Mouse (Mus musculus) heart, embryonic 15.5 days (tissue): ENCODE measurements around the gene Kif1b. TPM values are rescaled to one million over a fixed set of nuclear protein-coding genes. Genes with fewer than 3 reads are reported as not detected.

Experiments
- ATAC-seq: fragments of 200-750 bp; cut with Nextera tagmentation; replicated peaks from 2 replicates; pipeline ENCODE4 v1.8.0; 2017; ENCODE audit warnings: low read depth, moderate TSS enrichment; ENCODE audit not compliant: insufficient number of reproducible peaks, insufficient read depth, low FRiP score
- H3K27ac ChIP-seq: fragments of 300-500 bp; sonication (generic); 2 replicates; pipeline ENCODE4 v1.5.1; 2015; ENCODE audit warnings: mild to moderate bottlenecking, inconsistent platforms
- H3K27me3 ChIP-seq: fragments of 300-500 bp; sonication (generic); 2 replicates; pipeline ENCODE4 v1.6.1; 2015; ENCODE audit warnings: inconsistent platforms
- H3K36me3 ChIP-seq: fragments of 300-500 bp; sonication (generic); 2 replicates; pipeline ENCODE4 v1.6.1; 2015; ENCODE audit warnings: mild to moderate bottlenecking, inconsistent platforms
- H3K4me1 ChIP-seq: fragments of 300-500 bp; sonication (generic); replicated peaks from 2 replicates; pipeline ENCODE4 v1.6.1; 2015; ENCODE audit warnings: inconsistent platforms
- H3K4me2 ChIP-seq: fragments of 300-500 bp; sonication (generic); 2 replicates; pipeline ENCODE4 v1.6.1; 2015; ENCODE audit warnings: inconsistent platforms, mild to moderate bottlenecking, moderate library complexity
- H3K4me3 ChIP-seq: fragments of 300-500 bp; sonication (generic); 2 replicates; pipeline ENCODE4 v1.5.1; 2015; ENCODE audit warnings: mild to moderate bottlenecking, inconsistent platforms
- H3K9ac ChIP-seq: fragments of 300-500 bp; sonication (generic); 2 replicates; pipeline ENCODE4 v1.6.1; 2015; ENCODE audit warnings: mild to moderate bottlenecking, inconsistent platforms
- H3K9me3 ChIP-seq: fragments of 300-500 bp; sonication (generic); replicated peaks from 2 replicates; pipeline ENCODE4 v1.6.1; 2016; ENCODE audit warnings: inconsistent platforms
- WGBS: fragments of 180-500 bp; shearing (Covaris S2); methylation state at CpG from one replicate; pipeline ENCODE4 v1.1.7; 2015; ENCODE audit warnings: mixed read lengths; 5-methylcytosine and 5-hydroxymethylcytosine counted together
- polyA plus RNA-seq: library from polyadenylated mRNA; unstranded; fragments of >200 nt; fragmentation: Nextera tagmentation; extraction: Ambion mirVana; gene quantifications from 2 replicates; pipeline ENCODE4 v1.2.1, GENCODE M21; 2015

Kif1b gene
- polyA plus RNA-seq, 1 experiment from 2014 or later = 42.8 TPM

DNA sequence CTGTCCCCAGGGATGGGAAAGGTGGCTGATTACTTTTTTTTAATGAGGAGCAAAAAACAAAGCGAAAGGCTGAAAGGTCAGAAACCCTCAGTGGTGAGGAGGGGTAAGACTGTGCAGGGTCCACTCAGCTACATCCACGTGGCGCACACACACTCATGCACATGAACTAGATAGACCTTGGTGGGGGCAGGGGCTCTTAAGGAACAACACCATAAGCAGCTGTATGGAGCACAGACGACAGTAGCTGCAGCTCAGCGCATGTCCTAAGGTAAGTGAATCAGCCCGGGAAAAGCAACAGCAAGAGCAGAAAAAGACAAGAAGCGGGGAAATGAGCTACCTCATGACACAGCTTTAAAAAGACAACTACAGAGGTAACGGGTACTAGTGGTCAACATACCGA lies 44.3 kb downstream of the Kif1b start:
- Histone ChIP-seq H3K9ac (no peak overlapping the region), H3K36me3 (peaks cover 39% of the 10 kb centered on the region), H3K4me1 (no peaks in the 10 kb centered on the region; the same call in 1 of the 2 replicates), H3K4me3 (no peak overlapping the region), H3K4me2 (no peak overlapping the region), H3K9me3 (no peaks in the 10 kb centered on the region), H3K27ac (no peak overlapping the region), H3K27me3 (no peaks in the 10 kb centered on the region)
- ATAC-seq = no peak
- WGBS = 91% methylated on average over 9 of the region's 9 CpGs

GRCm38 (mm10) chr4:149261466-149261865 lies 46.0 kb downstream of the Kif1b start:
- H3K27ac ChIP-seq = no peak overlapping the region
- no peak overlapping the region for H3K4me3 ChIP-seq
- H3K4me1 ChIP-seq = peaks cover 4% of the 10 kb centered on the region; the same call in 1 of the 2 replicates
- 68% methylated on average over 3 of the region's 3 CpGs for WGBS
- H3K36me3 ChIP-seq = peaks cover 46% of the 10 kb centered on the region
- no peak overlapping the region for H3K9ac ChIP-seq
- no peak overlapping the region for H3K4me2 ChIP-seq
- no peaks in the 10 kb centered on the region for H3K27me3 ChIP-seq
- H3K9me3 ChIP-seq = no peaks in the 10 kb centered on the region
- no peak for ATAC-seq

DNA sequence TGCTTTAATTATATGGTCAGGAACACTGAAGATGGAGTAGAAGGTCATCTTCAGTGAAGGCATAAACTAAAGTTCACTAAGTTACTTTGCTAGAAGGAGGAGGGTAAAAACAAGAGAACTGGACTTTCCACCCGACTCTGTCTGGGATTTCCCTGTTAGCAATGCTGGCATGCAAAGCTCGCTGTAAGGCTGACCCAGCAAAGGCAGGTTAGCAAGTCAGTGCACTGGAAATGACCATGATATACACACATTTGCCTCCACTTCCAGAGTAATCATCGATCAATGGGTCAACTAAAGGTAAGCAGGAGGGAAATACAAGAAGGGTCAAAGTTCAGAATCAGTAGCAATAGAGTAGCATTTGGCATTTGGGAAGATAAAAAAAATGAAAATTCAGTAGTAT lies 46.6 kb downstream of the Kif1b start:
- peaks cover 46% of the 10 kb centered on the region for H3K36me3 ChIP-seq
- WGBS = 87% methylated on average over 3 of the region's 3 CpGs
- H3K9me3 ChIP-seq = no peaks in the 10 kb centered on the region
- H3K4me3 ChIP-seq = no peak overlapping the region
- H3K27me3 ChIP-seq = no peaks in the 10 kb centered on the region
- H3K4me1 ChIP-seq = peaks cover 10% of the 10 kb centered on the region
- H3K27ac ChIP-seq = no peak overlapping the region
- ATAC-seq = no peak
- no peak overlapping the region for H3K4me2 ChIP-seq
- no peak overlapping the region for H3K9ac ChIP-seq

- H3K4me2 ChIP-seq = no peak overlapping the region
- ATAC-seq = no peak
- WGBS = 81% methylated on average over 9 of the region's 9 CpGs
- H3K9ac ChIP-seq = no peak overlapping the region
- H3K27ac ChIP-seq = no peak overlapping the region
- no peak overlapping the region for H3K4me3 ChIP-seq
- no peaks in the 10 kb centered on the region for H3K9me3 ChIP-seq
- H3K36me3 ChIP-seq = peaks cover 46% of the 10 kb centered on the region
- H3K27me3 ChIP-seq = no peaks in the 10 kb centered on the region
- H3K4me1 ChIP-seq = peaks cover 21% of the 10 kb centered on the region
These were observed 48.0 kb downstream of the Kif1b start for GRCm38 (mm10) chr4:149259391-149260094.

- no peak overlapping the region for H3K4me3 ChIP-seq
- no peak overlapping the region for H3K9ac ChIP-seq
- no peaks in the 10 kb centered on the region for H3K27me3 ChIP-seq
- no peak overlapping the region for H3K27ac ChIP-seq
- peaks cover 21% of the 10 kb centered on the region for H3K4me1 ChIP-seq
- H3K9me3 ChIP-seq = no peaks in the 10 kb centered on the region
- whole genome bisulfite sequencing = 89% methylated on average over 3 of the region's 3 CpGs
- no peak for ATAC-seq
- H3K36me3 ChIP-seq = peaks cover 46% of the 10 kb centered on the region
- H3K4me2 ChIP-seq = no peak overlapping the region
These were observed 48.6 kb downstream of the Kif1b start for GRCm38 (mm10) chr4:149258926-149259325.

- no peak for ATAC-seq
- H3K4me1 ChIP-seq = peaks cover 21% of the 10 kb centered on the region
- H3K9ac ChIP-seq = no peak overlapping the region
- H3K27ac ChIP-seq = no peak overlapping the region
- H3K4me2 ChIP-seq = no peak overlapping the region
- peaks cover 46% of the 10 kb centered on the region for H3K36me3 ChIP-seq
- H3K27me3 ChIP-seq = no peaks in the 10 kb centered on the region
- no peaks in the 10 kb centered on the region for H3K9me3 ChIP-seq
- 88% methylated on average over 15 of the region's 15 CpGs for WGBS
- no peak overlapping the region for H3K4me3 ChIP-seq
These were observed 50.8 kb downstream of the Kif1b start for GRCm38 (mm10) chr4:149256511-149257300.

- peak overlapping the region; percentile 41 for H3K4me2 ChIP-seq
These were observed 51.9 kb downstream of the Kif1b start for GRCm38 (mm10) chr4:149255277-149256270.

DNA sequence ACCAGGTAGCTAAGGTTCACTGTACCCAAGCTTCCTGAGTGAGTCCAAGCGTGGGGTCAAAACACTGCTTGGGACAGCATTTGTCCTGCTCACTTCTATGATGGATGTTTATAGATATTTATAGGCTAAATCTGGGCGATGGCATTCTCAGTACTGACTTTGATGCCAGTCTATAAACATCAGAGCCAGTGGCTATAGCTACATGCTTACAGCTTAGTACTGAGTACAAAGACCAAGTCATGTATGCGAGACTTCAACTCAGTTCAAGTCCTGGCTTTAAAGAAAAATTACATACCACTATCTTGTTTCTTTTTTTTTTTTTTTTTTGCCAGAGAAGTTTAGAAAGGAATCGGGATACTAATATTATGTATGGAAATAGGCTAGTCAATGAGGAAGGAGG lies 52.7 kb downstream of the Kif1b start:
- WGBS = 81% methylated on average over 4 of the region's 4 CpGs
- Histone ChIP-seq H3K9ac (peak overlapping the region; percentile 25; the same call in 1 of the 2 replicates), H3K27me3 (no peaks in the 10 kb centered on the region), H3K36me3 (peaks cover 55% of the 10 kb centered on the region), H3K27ac (peak overlapping the region; percentile 74; the same call in 1 of the 2 replicates), H3K4me3 (no peak overlapping the region), H3K4me2 (no peak overlapping the region), H3K4me1 (peaks cover 21% of the 10 kb centered on the region), H3K9me3 (no peaks in the 10 kb centered on the region)
- ATAC-seq = no peak

More at GRCm38 (mm10) chr4:149255277-149256270, 51.9 kb downstream of the Kif1b start:
- no peak for ATAC-seq
- H3K27me3 ChIP-seq = no peaks in the 10 kb centered on the region
- 29% methylated on average over 13 of the region's 13 CpGs for WGBS
- H3K9me3 ChIP-seq = no peaks in the 10 kb centered on the region
- peak overlapping the region; percentile 25; the same call in 1 of the 2 replicates for H3K9ac ChIP-seq
- peak overlapping the region; percentile 74 for H3K27ac ChIP-seq
- peaks cover 53% of the 10 kb centered on the region for H3K36me3 ChIP-seq
- no peak overlapping the region for H3K4me3 ChIP-seq
- peaks cover 21% of the 10 kb centered on the region for H3K4me1 ChIP-seq

GRCm38 (mm10) chr4:149249311-149249710 lies 58.2 kb downstream of the Kif1b start:
- no peak overlapping the region for H3K9ac ChIP-seq
- peaks cover 76% of the 10 kb centered on the region for H3K36me3 ChIP-seq
- 84% methylated on average over 1 of the region's 1 CpGs for WGBS
- H3K4me1 ChIP-seq = no peaks in the 10 kb centered on the region
- ATAC-seq = no peak
- H3K4me2 ChIP-seq = no peak overlapping the region
- H3K27ac ChIP-seq = no peak overlapping the region
- H3K9me3 ChIP-seq = no peaks in the 10 kb centered on the region
- H3K27me3 ChIP-seq = no peaks in the 10 kb centered on the region
- no peak overlapping the region for H3K4me3 ChIP-seq

- Histone ChIP-seq H3K9ac (no peak overlapping the region), H3K4me3 (no peak overlapping the region), H3K4me2 (no peak overlapping the region), H3K27ac (no peak overlapping the region), H3K27me3 (no peaks in the 10 kb centered on the region), H3K36me3 (peaks cover 76% of the 10 kb centered on the region), H3K9me3 (no peaks in the 10 kb centered on the region), H3K4me1 (no peaks in the 10 kb centered on the region)
- WGBS = 76% methylated on average over 5 of the region's 5 CpGs
- ATAC-seq = no peak
These were observed 59.7 kb downstream of the Kif1b start for GRCm38 (mm10) chr4:149247772-149248171.

- H3K4me3 ChIP-seq = no peak overlapping the region
- H3K9ac ChIP-seq = no peak overlapping the region
- 84% methylated on average over 8 of the region's 8 CpGs for WGBS
These were observed 60.3 kb downstream of the Kif1b start for GRCm38 (mm10) chr4:149247156-149247633.

More at GRCm38 (mm10) chr4:149247156-149247633, 60.3 kb downstream of the Kif1b start:
- no peaks in the 10 kb centered on the region for H3K9me3 ChIP-seq
- no peak overlapping the region for H3K4me2 ChIP-seq
- no peaks in the 10 kb centered on the region for H3K27me3 ChIP-seq
- no peak for ATAC-seq
- H3K36me3 ChIP-seq = peaks cover 76% of the 10 kb centered on the region
- no peaks in the 10 kb centered on the region for H3K4me1 ChIP-seq
- no peak overlapping the region for H3K27ac ChIP-seq
